Mouse (Mus musculus) gastrocnemius, postnatal 10 days (tissue): ENCODE data around the gene Ces4a. TPM values are rescaled to one million over a fixed set of nuclear protein-coding genes. Genes with fewer than 3 reads are reported as not detected.
"Not testable (repeated sequence)": the region's sequence is repeated elsewhere in the genome, so short reads cannot be mapped to it uniquely, and the experiment has no call there.

ENCODE experiments used
- DNase-seq: peaks from one replicate; pipeline ENCODE4 v3.0.0; 2021; ENCODE audit warnings: mixed read lengths
- long read RNA-seq, 2 experiments: library from polyadenylated mRNA; stranded (forward); transcript quantifications; one replicate each; pipeline ENCODE4 v2.0.0; 2021
- total RNA-seq, 2 experiments: library from RNA; stranded (reverse); gene quantifications; 2 replicates each; pipeline ENCODE4 v1.2.3; 2021

Gene Ces4a
- not detected for total RNA-seq
- long read RNA-seq, experiment 1, result 0 reads
- long read RNA-seq, experiment 2, result 0 reads

- no peak for DNase-seq
These were observed at the start of gene Ces4a for GRCm38 (mm10) chr8:105131509-105131908. Gene Ces4a (plus strand): TSS chr8:105131800.

- DNase-seq, result no peak
These were observed 48.0 kb upstream of the Ces4a start, which contains the start of gene Ces3b for GRCm38 (mm10) chr8:105083449-105084050. Gene Ces3b (plus strand): TSS chr8:105083753.

- not testable (repeated sequence) for DNase-seq
These were observed 43.4 kb upstream of the Ces4a start for GRCm38 (mm10) chr8:105088166-105088565.

GRCm38 (mm10) chr8:105088581-105088980 is 43.0 kb upstream of the Ces4a start:
- DNase-seq, result no peak

GRCm38 (mm10) chr8:105093992-105094391 is 37.6 kb upstream of the Ces4a start:
- no peak for DNase-seq

- DNase-seq, result not testable (repeated sequence)
These were observed 29.4 kb upstream of the Ces4a start for GRCm38 (mm10) chr8:105102101-105102785.

- not testable (repeated sequence) for DNase-seq
These were observed 27.9 kb upstream of the Ces4a start for GRCm38 (mm10) chr8:105103701-105104100.

GRCm38 (mm10) chr8:105104220-105104619 is 27.4 kb upstream of the Ces4a start:
- no peak for DNase-seq

- no peak for DNase-seq
These were observed 1.7 kb upstream of the Ces4a start for GRCm38 (mm10) chr8:105129864-105130263.

- peak; percentile 84 for DNase-seq
These were observed 6.8 kb downstream of the Ces4a start for GRCm38 (mm10) chr8:105138423-105138822.

- DNase-seq, result no peak
These were observed 10.8 kb downstream of the Ces4a start for GRCm38 (mm10) chr8:105142395-105142794.

- no peak for DNase-seq
These were observed 20.1 kb downstream of the Ces4a start for GRCm38 (mm10) chr8:105151654-105152053.

GRCm38 (mm10) chr8:105152623-105153398 is 21.2 kb downstream of the Ces4a start:
- peak; percentile 88 for DNase-seq

- DNase-seq, result no peak
These were observed 22.7 kb downstream of the Ces4a start for GRCm38 (mm10) chr8:105154316-105154715.

GRCm38 (mm10) chr8:105155091-105155745 is 23.6 kb downstream of the Ces4a start:
- no peak for DNase-seq

- peak; percentile 56 for DNase-seq
These were observed 26.0 kb downstream of the Ces4a start for GRCm38 (mm10) chr8:105157555-105157954.

- no peak for DNase-seq
These were observed 26.5 kb downstream of the Ces4a start for GRCm38 (mm10) chr8:105158084-105158483.

- DNase-seq, result no peak
These were observed 29.6 kb downstream of the Ces4a start for GRCm38 (mm10) chr8:105161121-105161652.

- DNase-seq, result no peak
These were observed 32.8 kb downstream of the Ces4a start for GRCm38 (mm10) chr8:105164272-105164902.

GRCm38 (mm10) chr8:105165191-105165590 is 33.6 kb downstream of the Ces4a start:
- DNase-seq, result no peak

- no peak for DNase-seq
These were observed 35.5 kb downstream of the Ces4a start for GRCm38 (mm10) chr8:105167116-105167515.

GRCm38 (mm10) chr8:105169582-105169981 is 38.0 kb downstream of the Ces4a start:
- no peak for DNase-seq
